Mouse (Mus musculus) layer of hippocampus, postnatal 36 days (tissue): Measurements from ENCODE around the gene Rundc3a. TPM values are rescaled to one million over a fixed set of nuclear protein-coding genes. Genes with fewer than 3 reads are reported as not detected.

Experiments
- DNase-seq, 2 experiments: peaks; one replicate each; pipeline ENCODE4 v3.0.0; 2022
- total RNA-seq, 2 experiments: library from RNA; stranded (reverse); gene quantifications; 2 replicates each; pipeline ENCODE4 v1.2.3; 2021

The Rundc3a gene
- total RNA-seq, 2 experiments from 2014 or later: 455 to 507 TPM

DNA sequence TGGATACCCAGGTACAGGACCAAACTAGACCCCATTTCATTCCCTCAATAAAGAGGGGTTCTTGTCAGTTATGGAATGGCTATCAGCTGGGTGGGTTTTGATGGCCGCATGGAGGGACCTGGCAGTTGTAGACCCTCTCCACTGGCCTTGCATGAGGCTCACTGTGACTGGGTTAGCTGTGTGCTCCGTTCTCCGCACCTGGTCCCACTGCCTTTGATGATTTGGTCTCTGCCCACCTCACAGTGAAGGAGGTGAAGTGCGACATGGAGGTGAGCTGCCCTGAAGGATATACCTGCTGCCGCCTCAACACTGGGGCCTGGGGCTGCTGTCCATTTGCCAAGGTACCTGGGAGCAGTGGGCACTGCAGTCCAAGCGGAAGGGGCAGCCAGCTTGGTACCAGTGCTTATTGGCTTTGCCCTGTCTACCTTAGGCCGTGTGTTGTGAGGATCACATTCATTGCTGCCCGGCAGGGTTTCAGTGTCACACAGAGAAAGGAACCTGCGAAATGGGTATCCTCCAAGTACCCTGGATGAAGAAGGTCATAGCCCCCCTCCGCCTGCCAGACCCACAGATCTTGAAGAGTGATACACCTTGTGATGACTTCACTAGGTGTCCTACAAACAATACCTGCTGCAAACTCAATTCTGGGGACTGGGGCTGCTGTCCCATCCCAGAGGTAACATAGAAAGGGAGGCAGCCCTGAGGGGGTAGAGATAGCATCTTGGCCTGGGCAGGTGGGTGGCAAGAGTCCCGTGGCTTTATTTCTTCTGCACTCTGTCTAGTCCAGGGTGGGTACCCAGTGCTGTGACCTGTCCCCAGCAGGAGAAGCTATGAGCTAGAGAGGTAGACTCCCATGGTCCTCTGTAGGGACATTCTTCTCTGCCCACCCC, 41.9 kb downstream of the Rundc3a start:
- DNase-seq: no peak

DNA sequence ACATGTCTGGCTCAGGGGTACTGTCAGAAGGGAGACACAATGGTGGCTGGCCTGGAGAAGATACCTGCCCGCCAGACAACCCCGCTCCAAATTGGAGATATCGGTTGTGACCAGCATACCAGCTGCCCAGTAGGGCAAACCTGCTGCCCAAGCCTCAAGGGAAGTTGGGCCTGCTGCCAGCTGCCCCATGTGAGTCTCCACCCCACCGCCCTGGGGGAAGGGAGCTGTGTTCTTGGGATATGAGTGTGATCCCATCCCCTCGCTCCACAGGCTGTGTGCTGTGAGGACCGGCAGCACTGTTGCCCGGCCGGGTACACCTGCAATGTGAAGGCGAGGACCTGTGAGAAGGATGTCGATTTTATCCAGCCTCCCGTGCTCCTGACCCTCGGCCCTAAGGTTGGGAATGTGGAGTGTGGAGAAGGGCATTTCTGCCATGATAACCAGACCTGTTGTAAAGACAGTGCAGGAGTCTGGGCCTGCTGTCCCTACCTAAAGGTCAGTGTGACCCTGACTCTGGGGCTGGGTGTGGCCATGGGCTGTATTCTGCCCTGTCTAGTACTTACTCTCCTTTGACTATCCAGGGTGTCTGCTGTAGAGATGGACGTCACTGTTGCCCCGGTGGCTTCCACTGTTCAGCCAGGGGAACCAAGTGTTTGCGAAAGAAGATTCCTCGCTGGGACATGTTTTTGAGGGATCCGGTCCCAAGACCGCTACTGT, 42.7 kb downstream of the Rundc3a start:
- DNase-seq: no peak

- DNase-seq: no peak
Measured at GRCm38 (mm10) chr11:102436471-102436790, 43.2 kb downstream of the Rundc3a start.

DNA sequence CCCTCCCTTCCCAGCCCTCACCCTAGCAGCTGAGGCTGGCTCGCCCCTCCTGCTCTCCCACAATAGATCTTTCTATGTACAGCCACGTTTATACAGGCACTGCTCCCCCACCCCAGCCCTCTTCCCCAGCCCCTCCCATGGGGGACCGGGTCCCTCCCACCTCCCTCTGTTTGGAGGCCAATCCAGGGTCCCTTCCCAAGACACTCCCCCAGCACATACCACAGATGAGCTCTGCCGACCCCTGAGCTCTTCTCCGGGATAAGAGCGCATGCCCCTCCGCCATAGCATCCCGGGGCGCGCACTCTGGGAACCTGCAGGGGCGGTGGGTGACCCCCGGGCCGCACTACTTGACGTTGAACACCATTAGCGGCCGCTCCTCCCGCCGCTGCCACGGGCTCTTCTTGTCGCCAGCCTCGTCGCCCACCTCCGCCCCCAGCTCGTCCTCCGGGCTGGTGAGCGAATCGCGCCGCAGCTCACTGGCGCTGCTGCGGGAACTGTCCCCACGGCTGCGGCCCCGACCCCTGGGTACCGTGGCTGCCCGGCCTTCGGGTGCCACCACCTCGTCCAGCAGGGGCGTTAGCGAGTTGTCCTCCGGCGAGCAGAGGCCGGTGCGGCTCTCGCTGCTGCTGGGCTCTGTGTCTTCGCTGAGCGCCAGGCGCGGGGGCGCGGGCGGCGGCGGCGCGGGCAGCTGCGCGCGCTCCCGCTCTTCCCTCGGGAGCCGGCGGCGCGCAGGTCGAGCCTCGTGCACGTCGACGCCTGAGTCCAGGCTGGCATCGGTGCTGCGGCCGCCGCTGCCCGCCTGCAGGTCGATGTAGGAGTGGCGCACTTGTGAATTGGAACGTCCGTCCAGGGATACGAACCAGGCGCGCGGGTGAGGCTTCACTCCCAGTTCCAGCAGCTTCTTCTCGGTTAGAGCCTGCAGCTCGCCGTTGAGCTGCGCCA, 44.2 kb downstream of the Rundc3a start:
- peak in 1 of 2 experiments; percentile 75 for DNase-seq

GRCm38 (mm10) chr11:102438212-102439092, 45.2 kb downstream of the Rundc3a start:
- peak; percentile 77 to 80 for DNase-seq

DNA sequence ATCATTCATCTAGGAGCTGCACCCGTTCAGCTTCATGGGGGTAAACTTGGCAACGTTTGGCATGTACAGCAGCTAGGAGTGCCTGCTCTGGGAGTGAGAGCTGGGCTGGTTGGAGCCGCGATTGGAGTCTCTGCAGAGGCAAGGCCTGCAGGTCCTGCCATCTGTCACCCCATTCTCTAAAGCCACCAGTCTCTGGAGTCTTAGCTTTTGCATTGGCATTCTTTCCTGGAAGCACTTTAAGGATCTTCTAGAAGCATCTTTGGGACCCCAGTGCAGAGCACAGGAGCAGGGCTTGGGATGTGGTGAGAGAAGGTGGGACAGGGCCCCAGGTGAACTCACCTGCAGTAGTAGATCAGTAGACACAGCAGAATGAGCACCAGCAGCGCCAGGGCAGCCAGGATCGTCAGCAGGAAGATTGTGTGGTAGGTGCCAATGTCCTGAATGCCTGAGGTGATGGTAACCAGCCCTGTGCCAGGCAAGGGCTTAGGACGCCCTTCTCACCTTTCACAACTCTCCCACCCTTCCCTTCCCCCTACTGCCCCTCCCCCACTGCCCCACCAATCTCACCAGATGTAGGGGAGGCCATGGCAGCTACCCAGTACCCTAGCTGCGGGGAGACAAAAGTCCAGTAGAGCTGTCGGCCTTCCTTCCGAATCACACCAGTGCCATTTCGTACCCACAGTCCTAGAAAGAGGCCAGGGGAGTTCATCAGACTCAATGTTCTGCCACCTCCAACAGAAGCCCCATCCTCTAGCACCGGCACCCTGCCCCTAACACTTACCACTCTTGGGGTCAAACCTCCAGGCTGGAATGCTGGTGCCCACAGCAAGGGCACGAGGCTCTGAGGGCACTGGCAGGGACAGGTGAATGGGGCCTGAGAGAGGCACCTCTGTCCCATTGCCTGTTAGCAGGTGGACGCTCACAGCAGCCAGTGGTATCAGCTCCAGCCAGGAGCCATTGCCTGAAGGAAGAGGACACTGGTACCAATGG, 46.2 kb downstream of the Rundc3a start:
- no peak for DNase-seq

GRCm38 (mm10) chr11:102440255-102440654, 47.1 kb downstream of the Rundc3a start:
- no peak for DNase-seq

DNA sequence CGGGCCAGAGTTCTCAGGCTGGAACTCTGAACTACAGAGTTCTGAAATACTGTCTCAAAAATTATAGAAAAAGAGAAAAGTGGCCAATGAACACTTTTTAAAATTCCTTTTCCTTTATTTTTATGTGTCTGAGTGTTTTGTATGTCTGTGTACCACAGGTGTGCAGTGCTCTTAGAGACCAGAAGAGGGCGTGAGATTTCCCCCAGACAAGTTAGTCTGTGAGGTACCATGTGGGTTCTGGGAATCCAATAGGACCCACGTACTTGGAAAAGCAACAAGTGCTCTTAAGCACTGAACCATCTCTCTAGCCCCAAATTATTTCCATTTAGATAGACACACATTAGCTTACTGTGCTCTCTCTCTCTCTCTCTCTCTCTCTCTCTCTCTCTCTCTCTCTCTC, 48.2 kb downstream of the Rundc3a start:
- no peak for DNase-seq

DNA sequence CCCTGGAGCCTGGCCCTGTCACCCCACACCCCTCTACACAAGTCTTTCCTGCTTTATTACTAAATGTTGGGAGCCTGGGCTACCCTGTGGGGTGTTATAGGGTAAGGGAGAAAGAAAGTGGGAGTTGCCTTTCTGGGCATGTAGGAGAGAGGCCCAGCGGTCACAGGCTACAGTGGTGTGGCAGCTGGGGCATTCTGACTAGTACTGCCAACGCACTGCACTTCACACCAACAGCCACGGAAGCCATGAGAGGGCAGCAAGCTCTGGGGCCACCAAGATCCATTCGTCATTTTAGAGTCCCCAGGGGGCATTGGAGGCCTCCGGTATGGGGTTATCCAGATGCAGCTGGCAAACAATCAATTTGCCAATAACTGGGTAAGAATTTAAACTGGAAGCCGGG, 48.9 kb downstream of the Rundc3a start:
- no peak for DNase-seq

DNA sequence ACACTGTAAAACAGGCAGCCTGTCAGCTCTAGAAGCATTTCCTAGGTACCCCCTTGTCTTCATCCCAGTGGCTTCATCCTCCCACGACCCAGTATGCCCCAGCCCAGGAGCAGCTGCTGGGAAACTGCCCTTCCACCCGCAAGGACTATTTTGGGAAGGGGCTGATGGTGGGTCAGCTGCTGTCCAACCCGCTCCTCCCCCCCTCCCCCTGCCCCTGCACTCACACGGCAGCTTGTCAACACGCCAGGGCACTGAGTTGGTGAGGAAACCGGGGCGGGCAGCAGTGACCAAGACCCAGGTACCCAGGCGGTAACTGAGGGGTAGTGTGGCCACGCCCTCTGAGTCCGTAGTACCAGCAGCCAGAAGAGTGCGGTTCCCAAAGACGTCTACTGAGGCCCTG, 50.5 kb downstream of the Rundc3a start:
- DNase-seq: no peak

- no peak for DNase-seq
Measured at GRCm38 (mm10) chr11:102444321-102444720, 51.1 kb downstream of the Rundc3a start.

GRCm38 (mm10) chr11:102444781-102445180, 51.6 kb downstream of the Rundc3a start:
- DNase-seq: no peak

DNA sequence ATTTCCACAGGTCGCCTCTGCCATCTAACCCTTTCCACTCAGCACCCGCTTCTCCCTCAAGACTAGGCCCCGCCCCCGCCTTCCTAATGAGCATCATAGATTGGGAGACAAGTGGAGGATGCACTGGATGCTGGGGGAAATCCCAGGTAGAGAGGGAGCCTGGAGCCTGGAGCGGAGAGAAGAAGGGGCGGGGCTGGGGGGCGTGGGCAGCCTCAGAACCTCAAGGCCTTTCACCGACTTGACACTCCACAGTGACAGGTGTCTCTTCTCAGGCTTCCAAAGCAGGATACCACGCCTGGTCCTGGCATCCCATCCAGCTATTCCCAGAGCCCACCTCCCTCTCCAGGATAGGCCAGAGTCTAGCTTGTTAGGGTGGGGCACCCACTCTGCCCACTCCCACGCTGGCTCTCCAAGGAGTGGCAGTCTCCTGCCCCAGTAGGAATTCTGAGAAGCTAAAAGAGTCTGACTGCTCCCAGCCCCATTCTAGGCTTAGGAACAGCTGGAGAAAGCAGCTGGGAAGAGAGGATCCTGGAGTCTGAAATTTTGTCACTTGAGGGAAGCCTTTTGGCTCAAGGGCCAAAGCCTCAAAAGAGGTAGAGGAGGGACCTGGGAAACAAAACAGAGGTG, 52.2 kb downstream of the Rundc3a start:
- DNase-seq: no peak

DNA sequence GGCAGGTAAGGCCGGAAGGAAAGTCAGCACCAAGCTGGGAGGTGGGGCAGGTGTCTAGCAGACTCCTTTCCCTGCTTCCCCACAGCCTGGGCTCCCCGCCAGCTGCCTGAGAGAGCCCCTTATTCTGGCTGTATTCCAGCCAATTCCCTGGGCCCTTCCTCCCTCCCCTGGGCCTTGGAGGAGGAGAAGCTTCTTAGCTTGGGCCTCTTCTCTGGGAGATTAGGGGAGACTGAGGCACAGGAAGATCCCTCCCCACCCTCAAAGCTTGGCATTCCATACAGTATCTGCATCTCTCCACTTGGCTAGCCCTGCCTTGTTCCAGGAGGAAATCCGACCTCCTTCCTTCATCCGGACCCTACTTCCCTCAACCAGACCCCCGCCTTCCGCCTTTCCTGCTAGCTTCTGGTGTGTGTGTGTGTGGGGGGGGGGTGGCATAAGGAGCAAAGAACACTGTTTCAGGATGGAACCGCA, 52.7 kb downstream of the Rundc3a start:
- DNase-seq: no peak

DNA sequence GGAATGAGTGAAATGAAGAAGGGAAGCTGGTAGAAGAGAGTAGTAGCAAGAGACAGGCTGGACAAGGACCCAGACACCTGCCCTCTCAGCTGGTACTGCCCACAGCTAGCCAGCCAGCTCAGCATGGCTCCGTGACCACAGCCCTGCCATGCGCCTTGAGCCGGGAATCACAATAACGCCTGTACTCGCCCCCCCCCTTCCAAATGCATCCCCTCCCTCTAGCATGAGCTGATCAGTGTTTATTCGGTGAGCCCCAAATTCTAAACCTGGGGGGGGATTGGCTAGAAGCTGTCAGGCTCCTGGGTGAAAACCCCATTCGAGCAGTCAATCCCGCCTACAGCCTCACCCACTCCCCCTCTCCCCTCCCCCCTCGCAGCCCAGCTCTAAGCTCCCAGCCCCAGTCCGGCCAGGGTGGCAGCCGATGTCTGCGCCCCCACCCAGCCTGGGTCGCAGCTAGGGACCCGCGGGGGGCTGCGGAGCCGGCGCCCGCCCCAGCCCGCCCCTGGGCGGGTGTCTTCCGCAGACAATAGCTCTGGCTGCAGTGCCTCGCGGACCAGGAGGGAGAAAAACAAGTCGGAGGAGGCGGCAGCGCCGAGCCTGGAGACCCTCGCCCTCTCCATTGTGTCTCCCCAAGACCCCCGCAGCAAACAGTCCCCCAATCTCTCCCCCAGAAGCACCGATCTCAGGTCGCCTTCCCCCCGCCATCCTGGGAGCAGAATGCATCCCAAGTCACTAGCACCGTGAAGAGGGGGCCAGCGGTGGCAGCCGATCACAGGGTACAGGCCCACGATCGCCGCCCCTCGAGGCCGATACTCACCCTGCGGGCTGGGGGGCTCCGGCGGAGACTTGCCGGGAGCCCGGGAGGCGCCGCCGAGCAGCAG, 53.6 kb downstream of the Rundc3a start:
- DNase-seq: no peak

- peak; percentile 78 to 83 for DNase-seq
Measured at GRCm38 (mm10) chr11:102447497-102447896, 54.3 kb downstream of the Rundc3a start, which contains the start of gene Fam171a2. Gene Fam171a2, minus strand, starts transcription at chr11:102447682.

GRCm38 (mm10) chr11:102448327-102448726, 55.1 kb downstream of the Rundc3a start:
- no peak for DNase-seq
